Mouse (Mus musculus): ENCODE measurements around the gene Rslcan18. TPM values are rescaled to one million over a fixed set of nuclear protein-coding genes. Genes with fewer than 3 reads are reported as not detected.

Gene Rslcan18
- total RNA-seq, 2 experiments from 2014 or later, result 0.29 to 0.53 TPM

Other genes with a start within 250 kb of the Rslcan18 start
- gene Gm10767, start 211.3 kb downstream of the Rslcan18 start, total RNA-seq (2021), result under 1 TPM; 0.47 to 0.64 TPM
- 1 to 10 TPM in 1 of 2 experiments, under 1 TPM in 1; 0.92 to 1.1 TPM for gene Zfp712, start 55.1 kb downstream of the Rslcan18 start, total RNA-seq (2021)
- gene Zfp708, start 18.3 kb downstream of the Rslcan18 start, total RNA-seq (2021), result under 1 TPM; 0.90 to 0.95 TPM
- 1 to 10 TPM in 1 of 2 experiments, under 1 TPM in 1; 0.98 to 1.8 TPM for gene Gm28557, start 7.7 kb downstream of the Rslcan18 start, total RNA-seq (2021)
- 1 to 10 TPM; 3.2 to 3.3 TPM for gene Zfp759, start 5.4 kb upstream of the Rslcan18 start, total RNA-seq (2021)
- 1 to 10 TPM; 1.5 to 1.7 TPM for gene Rsl1, start 56.9 kb upstream of the Rslcan18 start, total RNA-seq (2021)
- gene Zfp455, start 78.2 kb upstream of the Rslcan18 start, total RNA-seq (2021), result under 1 TPM; 0.44 to 0.66 TPM
- 1 to 10 TPM; 1.1 to 1.2 TPM for gene Zfp458, start 162.2 kb upstream of the Rslcan18 start, total RNA-seq (2021)
- gene Zfp457, start 190.2 kb upstream of the Rslcan18 start, total RNA-seq (2021), result 1 to 10 TPM in 1 of 2 experiments, under 1 TPM in 1; 0.80 to 2.0 TPM
- gene Zfp595, start 216.3 kb upstream of the Rslcan18 start, total RNA-seq (2021), result 1 to 10 TPM; 1.2 TPM
- gene Gm28044, start 244.3 kb upstream of the Rslcan18 start, total RNA-seq (2021), result under 1 TPM in 1 of 2 experiments, not detected in 1; 0.66 TPM
- under 1 TPM; 0.89 to 0.90 TPM for gene Zfp953, start 244.3 kb upstream of the Rslcan18 start, total RNA-seq (2021)